Mouse (Mus musculus) erythroblast, adult 5-6 weeks (primary cell): ENCODE results near the gene Diras1. TPM values are rescaled to one million over a fixed set of nuclear protein-coding genes. Genes with fewer than 3 reads are reported as not detected.

Source experiments
- ATAC-seq: replicated peaks from 2 replicates; pipeline ENCODE4 v1.8.0; 2016; ENCODE audit warnings: moderate number of reproducible peaks, mild to moderate bottlenecking, moderate TSS enrichment, inconsistent platforms; ENCODE audit not compliant: poor library complexity, low FRiP score, severe bottlenecking
- total RNA-seq, 2 experiments: library from RNA; stranded (forward) in 1 of 2; stranded (reverse) in 1 of 2; fragments of 150-400 nt in 1 of 2; fragments of 200-764, 138-1000 nt in 1 of 2; gene quantifications; 2 replicates each; pipeline versions ENCODE4 v1.2.3 to v1.2.4; 2015 to 2017; ENCODE audit warnings: low replicate concordance in 2 of 2

Gene Diras1
- total RNA-seq, 2 experiments from 2014 or later: not detected

GRCm38 (mm10) chr10:80982381-80982780 is 43.1 kb downstream of the Diras1 start:
- ATAC-seq: no peak

GRCm38 (mm10) chr10:80981564-80982112 is 43.8 kb downstream of the Diras1 start:
- ATAC-seq: no peak

- no peak for ATAC-seq
Measured at GRCm38 (mm10) chr10:80975478-80975877, 50.0 kb downstream of the Diras1 start.

GRCm38 (mm10) chr10:80973722-80974121 is 51.7 kb downstream of the Diras1 start:
- no peak for ATAC-seq

- ATAC-seq: no peak
Measured at GRCm38 (mm10) chr10:80972071-80972987, 53.1 kb downstream of the Diras1 start.

GRCm38 (mm10) chr10:80971533-80971932 is 53.9 kb downstream of the Diras1 start:
- ATAC-seq: no peak

GRCm38 (mm10) chr10:80970159-80970558 is 55.3 kb downstream of the Diras1 start:
- ATAC-seq: no peak

Other genes starting within 250 kb of the Diras1 start
- 19.6 and 26.5 TPM in 2 replicates for gene Sf3a2, start 227.5 kb downstream of the Diras1 start, total RNA-seq (2015; ENCODE audit: low replicate concordance)
- 7.2 and 11.2 TPM in 2 replicates for gene Sf3a2, start 227.5 kb downstream of the Diras1 start, total RNA-seq (2017; ENCODE audit: low replicate concordance)
- gene Plekhj1, start 227.0 kb downstream of the Diras1 start, total RNA-seq (2015; ENCODE audit: low replicate concordance): 24.5 and 45.2 TPM in 2 replicates
- gene Plekhj1, start 227.0 kb downstream of the Diras1 start, total RNA-seq (2017; ENCODE audit: low replicate concordance): 8.2 and 13.9 TPM in 2 replicates
- gene Amh, start 220.4 kb downstream of the Diras1 start, total RNA-seq (2015; ENCODE audit: low replicate concordance): not detected in 2 replicates
- not detected in 2 replicates for gene Amh, start 220.4 kb downstream of the Diras1 start, total RNA-seq (2017; ENCODE audit: low replicate concordance)
- not detected in 2 replicates for gene Jsrp1, start 212.2 kb downstream of the Diras1 start, total RNA-seq (2015; ENCODE audit: low replicate concordance)
- gene Jsrp1, start 212.2 kb downstream of the Diras1 start, total RNA-seq (2017; ENCODE audit: low replicate concordance): not detected in 2 replicates
- gene Oaz1, start 199.0 kb downstream of the Diras1 start, total RNA-seq (2015; ENCODE audit: low replicate concordance): 1,067 and 1,159 TPM in 2 replicates
- gene Oaz1, start 199.0 kb downstream of the Diras1 start, total RNA-seq (2017; ENCODE audit: low replicate concordance): 242 and 348 TPM in 2 replicates
- not detected in 2 replicates for gene Lingo3, start 181.6 kb downstream of the Diras1 start, total RNA-seq (2015; ENCODE audit: low replicate concordance)
- not detected in 2 replicates for gene Lingo3, start 181.6 kb downstream of the Diras1 start, total RNA-seq (2017; ENCODE audit: low replicate concordance)
- gene Lsm7, start 170.5 kb downstream of the Diras1 start, total RNA-seq (2015; ENCODE audit: low replicate concordance): 27.8 and 33.2 TPM in 2 replicates
- 59.8 and 67.9 TPM in 2 replicates for gene Lsm7, start 170.5 kb downstream of the Diras1 start, total RNA-seq (2017; ENCODE audit: low replicate concordance)
- 225 and 274 TPM in 2 replicates for gene Sppl2b, start 170.4 kb downstream of the Diras1 start, total RNA-seq (2015; ENCODE audit: low replicate concordance)
- gene Sppl2b, start 170.4 kb downstream of the Diras1 start, total RNA-seq (2017; ENCODE audit: low replicate concordance): 343 and 430 TPM in 2 replicates
- not detected in 2 replicates for gene Tmprss9, start 153.8 kb downstream of the Diras1 start, total RNA-seq (2015; ENCODE audit: low replicate concordance)
- 0.17 TPM in 1 of 2 replicates, not detected in the other for gene Tmprss9, start 153.8 kb downstream of the Diras1 start, total RNA-seq (2017; ENCODE audit: low replicate concordance)
- gene Timm13, start 124.7 kb downstream of the Diras1 start, total RNA-seq (2015; ENCODE audit: low replicate concordance): 12.1 and 17.6 TPM in 2 replicates
- 14.1 and 24.7 TPM in 2 replicates for gene Timm13, start 124.7 kb downstream of the Diras1 start, total RNA-seq (2017; ENCODE audit: low replicate concordance)
- gene Lmnb2, start 107.4 kb downstream of the Diras1 start, total RNA-seq (2015; ENCODE audit: low replicate concordance): 2.7 and 7.3 TPM in 2 replicates
- gene Lmnb2, start 107.4 kb downstream of the Diras1 start, total RNA-seq (2017; ENCODE audit: low replicate concordance): 9.3 and 9.7 TPM in 2 replicates
- 2.3 and 10.6 TPM in 2 replicates for gene Gadd45b, start 95.6 kb downstream of the Diras1 start, total RNA-seq (2015; ENCODE audit: low replicate concordance)
- 3.2 and 4.9 TPM in 2 replicates for gene Gadd45b, start 95.6 kb downstream of the Diras1 start, total RNA-seq (2017; ENCODE audit: low replicate concordance)
- not detected in 2 replicates for gene Gng7, start 10.7 kb downstream of the Diras1 start, total RNA-seq (2015; ENCODE audit: low replicate concordance)
- not detected in 2 replicates for gene Gng7, start 10.7 kb downstream of the Diras1 start, total RNA-seq (2017; ENCODE audit: low replicate concordance)
- 2.1 and 2.5 TPM in 2 replicates for gene Slc39a3, start 11.8 kb upstream of the Diras1 start, total RNA-seq (2015; ENCODE audit: low replicate concordance)
- gene Slc39a3, start 11.8 kb upstream of the Diras1 start, total RNA-seq (2017; ENCODE audit: low replicate concordance): 2.7 and 3.8 TPM in 2 replicates
- 6.7 and 20.3 TPM in 2 replicates for gene Sgta, start 34.5 kb upstream of the Diras1 start, total RNA-seq (2015; ENCODE audit: low replicate concordance)
- gene Sgta, start 34.5 kb upstream of the Diras1 start, total RNA-seq (2017; ENCODE audit: low replicate concordance): 14.8 and 18.1 TPM in 2 replicates
- gene Thop1, start 44.4 kb upstream of the Diras1 start, total RNA-seq (2015; ENCODE audit: low replicate concordance): 1.9 TPM in 1 of 2 replicates, not detected in the other
- 3.1 and 4.1 TPM in 2 replicates for gene Thop1, start 44.4 kb upstream of the Diras1 start, total RNA-seq (2017; ENCODE audit: low replicate concordance)
- not detected in 2 replicates for gene Creb3l3, start 73.2 kb upstream of the Diras1 start, total RNA-seq (2015; ENCODE audit: low replicate concordance)
- not detected in 2 replicates for gene Creb3l3, start 73.2 kb upstream of the Diras1 start, total RNA-seq (2017; ENCODE audit: low replicate concordance)
- gene Map2k2, start 80.3 kb upstream of the Diras1 start, total RNA-seq (2015; ENCODE audit: low replicate concordance): 22.2 and 31.5 TPM in 2 replicates
- 34.2 and 49.9 TPM in 2 replicates for gene Map2k2, start 80.3 kb upstream of the Diras1 start, total RNA-seq (2017; ENCODE audit: low replicate concordance)
- gene Zbtb7a, start 109.6 kb upstream of the Diras1 start, total RNA-seq (2015; ENCODE audit: low replicate concordance): 11.5 and 13.2 TPM in 2 replicates
- 10.1 and 14.2 TPM in 2 replicates for gene Zbtb7a, start 109.6 kb upstream of the Diras1 start, total RNA-seq (2017; ENCODE audit: low replicate concordance)
- gene Pias4, start 142.3 kb upstream of the Diras1 start, total RNA-seq (2015; ENCODE audit: low replicate concordance): 4.4 and 11.3 TPM in 2 replicates
- 12.3 and 19.3 TPM in 2 replicates for gene Pias4, start 142.3 kb upstream of the Diras1 start, total RNA-seq (2017; ENCODE audit: low replicate concordance)
- 227 and 267 TPM in 2 replicates for gene Eef2, start 151.0 kb upstream of the Diras1 start, total RNA-seq (2015; ENCODE audit: low replicate concordance)
- gene Eef2, start 151.0 kb upstream of the Diras1 start, total RNA-seq (2017; ENCODE audit: low replicate concordance): 388 and 458 TPM in 2 replicates
- 3.3 and 7.3 TPM in 2 replicates for gene Dapk3, start 157.3 kb upstream of the Diras1 start, total RNA-seq (2015; ENCODE audit: low replicate concordance)
- gene Dapk3, start 157.3 kb upstream of the Diras1 start, total RNA-seq (2017; ENCODE audit: low replicate concordance): 10.8 and 11.8 TPM in 2 replicates
- not detected in 2 replicates for gene 4930442H23Rik, start 158.2 kb upstream of the Diras1 start, total RNA-seq (2015; ENCODE audit: low replicate concordance)
- gene 4930442H23Rik, start 158.2 kb upstream of the Diras1 start, total RNA-seq (2017; ENCODE audit: low replicate concordance): not detected in 2 replicates
- gene Nmrk2, start 176.4 kb upstream of the Diras1 start, total RNA-seq (2015; ENCODE audit: low replicate concordance): not detected in 2 replicates
- gene Nmrk2, start 176.4 kb upstream of the Diras1 start, total RNA-seq (2017; ENCODE audit: low replicate concordance): not detected in 2 replicates
- gene Atcay, start 205.2 kb upstream of the Diras1 start, total RNA-seq (2015; ENCODE audit: low replicate concordance): not detected in 2 replicates
- gene Atcay, start 205.2 kb upstream of the Diras1 start, total RNA-seq (2017; ENCODE audit: low replicate concordance): not detected in 2 replicates
- not detected in 2 replicates for gene Zfr2, start 207.5 kb upstream of the Diras1 start, total RNA-seq (2015; ENCODE audit: low replicate concordance)
- gene Zfr2, start 207.5 kb upstream of the Diras1 start, total RNA-seq (2017; ENCODE audit: low replicate concordance): not detected in 2 replicates
- 0.42 and 0.96 TPM in 2 replicates for gene Matk, start 227.3 kb upstream of the Diras1 start, total RNA-seq (2015; ENCODE audit: low replicate concordance)
- gene Matk, start 227.3 kb upstream of the Diras1 start, total RNA-seq (2017; ENCODE audit: low replicate concordance): 4.3 TPM in 2 replicates
- gene Mrpl54, start 241.3 kb upstream of the Diras1 start, total RNA-seq (2015; ENCODE audit: low replicate concordance): 6.3 and 56.3 TPM in 2 replicates
- gene Mrpl54, start 241.3 kb upstream of the Diras1 start, total RNA-seq (2017; ENCODE audit: low replicate concordance): 23.1 and 36.6 TPM in 2 replicates
- 3.3 and 4.4 TPM in 2 replicates for gene Apba3, start 241.3 kb upstream of the Diras1 start, total RNA-seq (2015; ENCODE audit: low replicate concordance)
- 4.3 and 10.8 TPM in 2 replicates for gene Apba3, start 241.3 kb upstream of the Diras1 start, total RNA-seq (2017; ENCODE audit: low replicate concordance)